9 mouse cellular contexts compared by ENCODE assay signal in the genomic region with DNA sequence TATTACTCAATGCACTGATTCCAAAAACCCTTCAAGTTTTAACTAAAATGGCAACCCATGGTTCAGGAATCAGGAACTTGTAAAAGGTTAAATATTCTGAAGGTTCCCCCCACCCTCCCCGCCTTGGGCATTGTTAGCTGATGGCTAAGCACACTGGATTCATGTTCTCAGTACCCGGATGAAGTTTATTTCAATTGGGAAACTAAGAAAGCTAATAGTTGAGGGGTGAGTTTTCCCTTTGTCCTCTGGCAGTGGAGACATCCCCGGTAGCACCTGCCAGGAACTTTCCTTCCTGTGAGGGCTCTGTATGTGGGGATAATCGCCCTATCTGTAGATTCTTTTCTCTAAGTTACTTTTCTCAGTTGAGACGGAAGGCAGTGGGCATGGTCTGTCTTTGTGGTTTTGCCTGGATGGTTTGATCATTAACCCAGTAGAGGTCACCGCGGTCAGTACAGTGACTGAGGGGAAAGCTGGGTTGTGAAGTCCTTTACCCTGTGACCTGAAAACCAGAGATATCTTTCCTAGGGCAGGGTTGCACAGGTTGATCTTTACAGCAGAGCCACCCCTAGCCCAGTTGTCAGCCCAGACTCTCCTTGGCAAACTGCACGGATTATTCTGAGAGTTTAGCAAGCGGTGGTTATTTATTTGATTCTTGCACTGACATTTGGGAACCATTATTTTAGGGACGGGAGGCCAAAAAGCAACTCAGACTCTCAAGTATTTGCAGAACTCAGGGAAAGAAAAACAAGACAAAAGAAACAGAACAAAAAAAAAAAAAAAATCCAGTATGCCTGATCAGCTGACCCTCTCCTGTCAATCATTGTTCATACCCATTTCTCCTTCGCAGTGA. TPM values are rescaled to one million over a fixed set of nuclear protein-coding genes. Genes with fewer than 3 reads are reported as not detected.
DNase-seq lines count a peak whose midpoint lies in the region; ATAC-seq and TF ChIP-seq lines count a peak whose summit lies in the region.
"Had no signal": no experiment of that assay in that cellular context is flagged by ENCODE, and none has a peak within 500 bp of the region (broad histone marks: within the 10 kb centered on the region; RNA-seq: fewer than 3 reads in every experiment).

No protein-coding gene starts in this region.

- H3K9ac ChIP-seq in liver, embryonic 16.5 days (ENCODE audit: low read depth, low read length): no peak overlapping the region
- H3K9ac ChIP-seq in forebrain, postnatal 0 days: no peak overlapping the region

- peak; percentile 87 for DNase-seq in heart, adult 11 months
- no peak for DNase-seq in heart, postnatal 10 days
- DNase-seq in R1 (ENCODE audit: low read depth, low spot score): peak; percentile 50
- DNase-seq in kidney, adult 2 months: peak; percentile 90
- DNase-seq in forebrain, postnatal 0 days: no peak
- no peak for DNase-seq in cerebellum, adult 11 months
- DNase-seq in retina, embryonic 14.5 days (ENCODE audit: low spot score): no peak
- DNase-seq: adrenal gland, adult 8-10 months had no signal

- intact Hi-C loops in heart, postnatal 10 days (cut with DNase I): no loop called here

- ATAC-seq in liver, embryonic 16.5 days (ENCODE audit: low read depth): peak; percentile 84
- no peak for ATAC-seq in forebrain, postnatal 0 days

- H3K27me3 ChIP-seq in kidney, adult 2 months (replicated peaks; ENCODE audit: control insufficient read depth, insufficient read depth, low read length): no peaks in the 10 kb centered on the region
- no peaks in the 10 kb centered on the region for H3K27me3 ChIP-seq in liver, embryonic 16.5 days (ENCODE audit: control insufficient read depth, insufficient read depth, low read depth, low read length)
- H3K27me3 ChIP-seq in forebrain, postnatal 0 days (ENCODE audit: insufficient read depth, low read length): no peaks in the 10 kb centered on the region

- no peak for TF ChIP-seq POLR2A in kidney, adult 2 months (IDR thresholded peaks at IDR 0.05; ENCODE audit: low read depth, low read length)

- peak overlapping the region; percentile 96 for H3K27ac ChIP-seq in kidney, adult 2 months (ENCODE audit: insufficient read depth, low read depth, low read length)
- peak overlapping the region; percentile 40 for H3K27ac ChIP-seq in liver, embryonic 16.5 days (ENCODE audit: low read length)
- H3K27ac ChIP-seq in forebrain, postnatal 0 days (ENCODE audit: low read depth, low read length): no peak overlapping the region

- H3K4me3 ChIP-seq in kidney, adult 2 months (ENCODE audit: insufficient read depth, low read depth, low read length): no peak overlapping the region
- H3K4me3 ChIP-seq in liver, embryonic 16.5 days (ENCODE audit: low read depth, low read length): no peak overlapping the region
- H3K4me3 ChIP-seq in forebrain, postnatal 0 days (ENCODE audit: low read depth, low read length): no peak overlapping the region

- TF ChIP-seq CTCF in kidney, adult 2 months (conservative IDR thresholded peaks at IDR 0.05; ENCODE audit: insufficient read depth, insufficient read length, low read depth, low read length): no peak
- no peak for TF ChIP-seq CTCF in forebrain, postnatal 0 days (IDR thresholded peaks at IDR 0.05; ENCODE audit: low read depth)

- H3K9me3 ChIP-seq in liver, embryonic 16.5 days (replicated peaks; ENCODE audit: control insufficient read depth, low read length): no peaks in the 10 kb centered on the region
- H3K9me3 ChIP-seq in forebrain, postnatal 0 days (ENCODE audit: low read length): no peaks in the 10 kb centered on the region

- H3K4me1 ChIP-seq in kidney, adult 2 months (ENCODE audit: control insufficient read depth, insufficient read depth, low read length): peaks cover 45% of the 10 kb centered on the region
- H3K4me1 ChIP-seq in liver, embryonic 16.5 days (ENCODE audit: control insufficient read depth, low read depth, low read length): peaks cover 12% of the 10 kb centered on the region
- no peaks in the 10 kb centered on the region for H3K4me1 ChIP-seq in forebrain, postnatal 0 days (ENCODE audit: insufficient read depth)

- H3K4me2 ChIP-seq in liver, embryonic 16.5 days (ENCODE audit: low read depth, low read length): no peak overlapping the region
- no peak overlapping the region for H3K4me2 ChIP-seq in forebrain, postnatal 0 days (ENCODE audit: low read depth)

- 19% methylated on average over 11 of the region's 11 CpGs for WGBS in kidney, adult 2 months
- 9% methylated on average over 11 of the region's 11 CpGs for WGBS in liver, embryonic 16.5 days (ENCODE audit: insufficient replicate concordance)
- 79% methylated on average over 11 of the region's 11 CpGs for WGBS in forebrain, postnatal 0 days

- no peaks in the 10 kb centered on the region for H3K36me3 ChIP-seq in kidney, adult 2 months (ENCODE audit: control insufficient read depth, insufficient read depth, low read length)
- H3K36me3 ChIP-seq in liver, embryonic 16.5 days (ENCODE audit: control insufficient read depth, insufficient read depth): no peaks in the 10 kb centered on the region
- no peaks in the 10 kb centered on the region for H3K36me3 ChIP-seq in forebrain, postnatal 0 days (ENCODE audit: insufficient read depth)

RNA-seq across cellular contexts. Expression of gene Ano6, which starts 47.8 kb away (rescaled TPM):
- total RNA-seq in heart, postnatal 10 days (2021): 10 to 100 TPM; 42.8 to 43.7 TPM
- 40.3 and 47.0 TPM in 2 replicates for polyA plus RNA-seq in kidney, adult 2 months (2012; rRNA removed)
- 9.2 and 10.5 TPM in 2 replicates for polyA plus RNA-seq in liver, embryonic 16.5 days (2015; fragmentation: Nextera tagmentation; extraction: Ambion mirVana)
- total RNA-seq in forebrain, postnatal 0 days (2014; rRNA removed): 21.0 and 32.6 TPM in 2 replicates
- polyA plus RNA-seq in forebrain, postnatal 0 days (2015; fragmentation: Nextera tagmentation; extraction: Ambion mirVana): 11.1 and 17.2 TPM in 2 replicates

Comparison
In these comparisons a context has a peak if more than half of its experiments do, and no peak if none do; other contexts are left out.
1. DNase-seq: peak in heart, adult 11 months (single experiment), R1 (single experiment) and kidney, adult 2 months (single experiment); none in heart, postnatal 10 days (0 of 2), forebrain, postnatal 0 days (single experiment), cerebellum, adult 11 months (single experiment) and retina, embryonic 14.5 days (single experiment).